Mouse (Mus musculus) spleen, postnatal 14 days (tissue): Measurements from ENCODE around the gene 1700031F05Rik.
"Not testable (repeated sequence)": the region's sequence is repeated elsewhere in the genome, so short reads cannot be mapped to it uniquely, and the experiment has no call there.

Experiments used
- DNase-seq, 2 experiments: peaks; one replicate each; pipeline ENCODE4 v3.0.0; 2021 to 2022; ENCODE audit warnings: low spot score in 2 of 2

The 1700031F05Rik gene

DNA sequence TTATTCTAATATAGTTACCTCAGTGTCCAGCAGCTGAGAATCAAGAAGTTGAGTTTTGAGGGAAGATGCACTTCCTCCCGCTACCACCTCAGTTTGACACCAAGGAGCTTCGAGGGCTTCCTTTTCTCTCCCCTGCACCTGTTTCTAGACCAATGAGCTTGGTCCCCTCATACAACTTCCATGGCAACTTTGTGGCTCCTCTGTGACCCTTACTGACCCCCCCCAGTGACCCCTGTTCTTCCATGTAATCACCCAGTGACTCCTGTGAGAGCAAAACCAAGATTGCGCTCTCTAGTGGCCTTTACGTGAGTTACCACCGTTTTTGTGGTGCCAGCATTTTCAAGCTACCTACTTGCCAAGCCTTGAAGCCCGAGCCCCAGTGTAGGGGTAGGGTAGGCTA lies at the start of gene 1700031F05Rik:
Gene 1700031F05Rik, minus strand, starts transcription at position 101 of the 400 bp plus-strand sequence.
- no peak for DNase-seq

DNA sequence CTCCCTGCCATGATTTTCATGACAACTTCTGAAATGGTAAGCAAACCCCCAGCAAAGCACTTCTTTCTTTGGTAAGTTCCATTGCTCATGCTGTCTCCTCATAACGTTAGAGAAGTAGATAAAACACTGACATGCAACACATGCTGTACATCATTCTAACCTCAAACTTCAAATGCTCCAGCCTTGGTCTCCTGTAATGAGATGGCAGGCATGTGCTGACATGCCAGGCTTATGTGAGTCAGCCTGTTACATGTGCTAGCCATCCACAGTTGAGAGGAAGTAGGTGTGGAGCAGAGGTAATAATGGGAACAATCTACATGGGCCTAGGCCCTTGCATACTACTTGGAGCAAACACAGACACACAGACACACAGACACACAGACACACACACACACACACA lies 47.1 kb upstream of the 1700031F05Rik start:
- not testable (repeated sequence) for DNase-seq

DNA sequence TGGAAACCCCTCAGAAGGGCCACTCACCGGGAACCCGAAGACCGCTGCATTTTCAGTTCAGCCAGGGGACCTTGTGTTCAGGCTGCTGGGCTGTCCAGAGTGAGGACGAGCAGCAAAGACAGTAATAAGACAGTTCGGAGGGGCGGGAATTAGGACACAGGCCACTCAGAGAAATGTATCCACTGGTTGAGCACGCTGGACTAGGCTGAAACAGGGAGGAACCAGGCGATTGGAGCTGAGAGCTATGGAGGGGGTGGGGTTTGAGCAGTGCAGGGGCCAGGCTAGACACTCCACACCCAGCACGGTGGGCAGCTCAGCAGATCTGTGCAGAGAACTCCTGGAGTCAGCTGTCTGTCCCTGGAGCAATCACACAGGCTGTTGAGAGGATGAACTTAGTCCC lies 40.8 kb upstream of the 1700031F05Rik start, which contains the start of the genes Dmrtc1a and 1700011M02Rik:
Gene Dmrtc1a, minus strand, starts transcription at position 101 of the 400 bp plus-strand sequence.
Gene 1700011M02Rik, plus strand, starts transcription at position 319 of the 400 bp plus-strand sequence.
- not testable (repeated sequence) for DNase-seq

DNA sequence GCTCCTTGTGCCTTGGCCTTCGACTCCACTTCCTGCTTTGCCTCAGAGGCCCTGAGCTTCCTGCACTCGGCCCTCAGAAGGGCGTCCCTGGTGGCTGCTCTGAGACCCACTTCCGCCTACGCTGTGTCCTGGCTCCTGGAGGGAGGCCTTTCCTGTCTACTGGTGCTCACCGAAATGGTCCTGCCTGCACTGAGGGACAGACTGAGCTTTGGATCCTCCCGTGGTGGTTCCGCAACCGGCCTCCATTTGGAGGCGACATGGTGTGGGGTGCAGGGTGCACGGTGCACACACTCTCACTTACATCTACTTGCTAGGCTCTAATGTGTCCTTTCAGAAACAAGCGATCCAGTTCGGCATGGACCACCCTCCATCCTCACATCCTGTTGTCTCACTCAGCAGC lies 13.3 kb downstream of the 1700031F05Rik start, which contains the start of gene Dmrtc1c2:
Gene Dmrtc1c2, minus strand, starts transcription at position 101 of the 400 bp plus-strand sequence.
- not testable (repeated sequence) for DNase-seq

GRCm38 (mm10) chrX:102812311-102812710 lies 55.5 kb downstream of the 1700031F05Rik start:
- DNase-seq, result no peak
